Mouse (Mus musculus): ENCODE data around the gene D430042O09Rik. TPM values are rescaled to one million over a fixed set of nuclear protein-coding genes. Genes with fewer than 3 reads are reported as not detected.

Gene D430042O09Rik
- polyA plus RNA-seq, 1 experiment from 2014 or later = 7.9 TPM

DNA sequence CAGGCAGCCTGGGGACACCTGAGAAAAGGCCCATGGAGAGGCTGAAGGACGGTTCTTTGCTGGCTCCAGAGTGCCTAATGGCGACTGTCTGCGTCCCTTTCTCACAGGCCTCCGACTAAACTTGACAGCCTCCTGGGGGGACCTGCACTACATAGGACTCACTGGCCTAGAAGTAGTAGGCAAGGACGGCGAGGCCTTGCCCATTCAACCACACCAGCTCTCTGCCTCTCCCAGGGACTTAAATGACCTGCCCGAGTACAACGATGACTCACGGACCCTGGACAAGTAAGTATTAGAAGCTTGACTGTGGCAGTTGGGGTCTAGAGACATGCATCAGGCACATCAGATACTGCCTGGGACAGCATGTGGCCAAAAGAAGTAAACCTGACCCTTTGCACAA lies 152.7 kb downstream of the D430042O09Rik start:
- no peak for ATAC-seq (replicated peaks; ENCODE audit: extremely low read depth, insufficient read depth, low FRiP score)
- WGBS = 68% methylated on average over 9 of the region's 9 CpGs
- Histone ChIP-seq H3K36me3 (ENCODE audit: control insufficient read depth, insufficient read depth) (no peaks in the 10 kb centered on the region), H3K27ac (ENCODE audit: low read length) (peak overlapping the region; percentile 4; the same call in 1 of the 2 replicates), H3K4me3 (ENCODE audit: low read length) (no peak overlapping the region), H3K4me2 (ENCODE audit: low read depth, low read length) (no peak overlapping the region), H3K9ac (ENCODE audit: low read length) (no peak overlapping the region), H3K4me1 (ENCODE audit: control insufficient read depth, insufficient read depth, low read length) (peaks cover 11% of the 10 kb centered on the region), H3K9me3 (replicated peaks; ENCODE audit: control insufficient read depth, low read length) (no peaks in the 10 kb centered on the region), H3K27me3 (ENCODE audit: control insufficient read depth, insufficient read depth, low read length) (no peaks in the 10 kb centered on the region)

DNA sequence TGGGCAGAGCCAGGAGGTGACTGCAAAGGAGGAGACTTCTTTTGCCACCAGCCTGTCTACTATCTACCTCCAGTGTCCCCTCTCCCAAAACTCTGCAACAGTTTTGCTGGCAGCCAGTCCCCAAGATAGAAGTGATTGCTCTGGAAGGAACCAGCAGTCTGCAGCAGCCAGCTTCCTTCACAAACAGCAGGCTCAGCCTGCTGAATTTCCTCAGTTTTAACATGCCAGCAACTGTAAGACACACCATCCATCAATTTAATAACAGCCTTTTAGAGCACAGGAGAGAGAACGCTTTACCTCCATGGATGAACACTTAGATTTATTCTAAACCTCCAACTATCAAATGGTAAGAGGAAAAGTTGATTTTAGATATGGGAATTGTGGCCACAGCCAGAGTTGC lies 156.3 kb downstream of the D430042O09Rik start:
- H3K4me1 ChIP-seq (ENCODE audit: control insufficient read depth, insufficient read depth, low read length) = peaks cover 11% of the 10 kb centered on the region
- 78% methylated on average over 1 of the region's 1 CpGs for WGBS

DNA sequence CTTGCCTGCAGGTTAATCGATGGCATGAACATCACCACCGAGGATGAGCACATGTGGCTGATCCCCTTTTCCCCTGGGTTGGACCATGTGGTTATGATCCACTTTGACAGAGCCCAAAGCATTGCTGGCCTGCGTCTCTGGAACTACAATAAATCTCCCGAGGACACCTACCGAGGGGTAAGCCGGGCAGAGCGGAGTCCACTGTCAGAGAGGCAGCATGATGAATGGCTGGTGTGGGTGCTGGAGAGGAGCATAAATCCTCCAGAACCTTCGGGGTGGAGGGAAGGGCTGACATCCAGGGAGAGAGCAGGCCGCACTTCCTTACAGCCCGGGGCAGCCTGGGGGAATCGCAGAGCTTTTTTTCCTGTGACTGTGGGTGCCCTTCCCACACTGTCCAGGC lies 157.5 kb downstream of the D430042O09Rik start:
- no peak overlapping the region for H3K9ac ChIP-seq (ENCODE audit: low read length)
- WGBS = 78% methylated on average over 11 of the region's 11 CpGs
- no peaks in the 10 kb centered on the region for H3K9me3 ChIP-seq (replicated peaks; ENCODE audit: control insufficient read depth, low read length)
- no peak for ATAC-seq (replicated peaks; ENCODE audit: extremely low read depth, insufficient read depth, low FRiP score)
- H3K27ac ChIP-seq (ENCODE audit: low read length) = no peak overlapping the region
- H3K4me2 ChIP-seq (ENCODE audit: low read depth, low read length) = no peak overlapping the region
- no peaks in the 10 kb centered on the region for H3K27me3 ChIP-seq (ENCODE audit: control insufficient read depth, insufficient read depth, low read length)
- H3K4me3 ChIP-seq (ENCODE audit: low read length) = no peak overlapping the region
- H3K4me1 ChIP-seq (ENCODE audit: control insufficient read depth, insufficient read depth, low read length) = peaks cover 6% of the 10 kb centered on the region; the same call in 1 of the 2 replicates
- peaks cover 7% of the 10 kb centered on the region; the same call in 1 of the 2 replicates for H3K36me3 ChIP-seq (ENCODE audit: control insufficient read depth, insufficient read depth)

More for the DNA sequence above, 156.3 kb downstream of the D430042O09Rik start:
- H3K4me3 ChIP-seq (ENCODE audit: low read length) = no peak overlapping the region
- no peak for ATAC-seq (replicated peaks; ENCODE audit: extremely low read depth, insufficient read depth, low FRiP score)
- peaks cover 7% of the 10 kb centered on the region; the same call in 1 of the 2 replicates for H3K36me3 ChIP-seq (ENCODE audit: control insufficient read depth, insufficient read depth)
- H3K27me3 ChIP-seq (ENCODE audit: control insufficient read depth, insufficient read depth, low read length) = no peaks in the 10 kb centered on the region
- H3K27ac ChIP-seq (ENCODE audit: low read length) = no peak overlapping the region
- no peak overlapping the region for H3K9ac ChIP-seq (ENCODE audit: low read length)
- H3K4me2 ChIP-seq (ENCODE audit: low read depth, low read length) = no peak overlapping the region
- no peaks in the 10 kb centered on the region for H3K9me3 ChIP-seq (replicated peaks; ENCODE audit: control insufficient read depth, low read length)

DNA sequence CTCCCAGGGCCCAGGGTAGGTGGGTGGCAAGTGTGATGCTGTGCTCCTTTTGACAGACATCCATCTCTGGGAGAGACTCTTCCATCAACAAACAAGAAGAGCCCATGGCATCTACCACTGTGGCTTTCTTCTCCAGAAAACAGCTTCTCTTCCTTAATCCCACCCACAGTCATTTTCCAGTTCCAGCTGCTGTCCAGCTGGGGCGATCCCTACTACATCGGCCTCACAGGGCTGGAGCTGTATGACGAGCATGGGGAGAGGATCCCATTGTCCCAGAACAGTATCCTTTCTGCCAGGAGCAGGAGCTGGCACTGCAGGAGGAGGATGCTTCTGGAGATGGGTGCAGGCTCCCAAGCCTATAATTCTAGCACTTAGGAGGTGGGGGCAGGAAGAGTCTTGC lies 160.9 kb downstream of the D430042O09Rik start:
- Histone ChIP-seq H3K27me3 (ENCODE audit: control insufficient read depth, insufficient read depth, low read length) (no peaks in the 10 kb centered on the region), H3K4me2 (ENCODE audit: low read depth, low read length) (no peak overlapping the region), H3K27ac (ENCODE audit: low read length) (no peak overlapping the region), H3K4me1 (ENCODE audit: control insufficient read depth, insufficient read depth, low read length) (peaks cover 10% of the 10 kb centered on the region), H3K9ac (ENCODE audit: low read length) (no peak overlapping the region), H3K36me3 (ENCODE audit: control insufficient read depth, insufficient read depth) (peaks cover 7% of the 10 kb centered on the region; the same call in 1 of the 2 replicates), H3K9me3 (replicated peaks; ENCODE audit: control insufficient read depth, low read length) (no peaks in the 10 kb centered on the region), H3K4me3 (ENCODE audit: low read length) (no peak overlapping the region)
- 87% methylated on average over 3 of the region's 3 CpGs for WGBS
- no peak for ATAC-seq (replicated peaks; ENCODE audit: extremely low read depth, insufficient read depth, low FRiP score)

DNA sequence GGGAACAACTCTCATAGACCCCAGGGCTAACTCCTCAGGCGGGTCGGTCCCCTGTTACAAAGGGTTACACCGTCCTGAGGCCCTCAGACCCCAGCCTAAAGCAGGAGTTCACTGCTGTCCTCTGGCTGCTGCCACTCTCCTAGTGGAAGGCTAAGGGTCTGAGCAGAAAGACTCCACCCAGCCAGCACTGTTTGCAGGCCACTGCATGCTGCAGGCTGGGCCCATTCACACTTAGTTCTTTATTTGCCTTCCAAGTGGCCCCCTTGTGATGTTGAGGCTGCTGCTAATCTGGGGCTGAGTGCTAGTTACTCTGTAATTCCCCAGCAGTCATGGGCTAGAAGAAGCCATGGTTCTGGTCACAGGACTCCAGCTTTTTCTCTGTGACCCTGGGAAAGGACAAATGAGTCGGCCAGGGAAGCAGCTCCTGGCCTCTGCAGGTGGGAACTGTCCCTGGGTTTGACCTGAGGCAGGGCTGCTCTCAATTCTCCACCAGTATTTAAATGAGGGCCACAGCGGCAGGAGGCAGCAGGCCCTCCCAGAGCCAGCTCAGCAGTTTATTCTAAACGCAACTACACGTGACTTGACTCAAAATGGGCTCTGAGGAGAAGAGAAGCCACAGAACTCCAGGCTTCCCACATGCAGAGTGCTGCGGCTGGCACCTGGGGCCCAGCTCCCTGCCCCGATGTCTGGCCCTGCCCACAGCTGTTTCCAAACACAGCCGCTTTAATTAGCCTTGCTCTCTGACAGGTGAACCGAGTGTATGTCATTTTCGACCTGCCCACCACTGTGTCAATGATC lies 163.9 kb downstream of the D430042O09Rik start:
- no peaks in the 10 kb centered on the region for H3K27me3 ChIP-seq (ENCODE audit: control insufficient read depth, insufficient read depth, low read length)
- peak overlapping the region; percentile 41; the same call in 1 of the 2 replicates for H3K27ac ChIP-seq (ENCODE audit: low read length)
- 37% methylated on average over 12 of the region's 12 CpGs for WGBS
- H3K4me1 ChIP-seq (ENCODE audit: control insufficient read depth, insufficient read depth, low read length) = peaks cover 23% of the 10 kb centered on the region
- ATAC-seq (replicated peaks; ENCODE audit: extremely low read depth, insufficient read depth, low FRiP score) = no peak
- no peak overlapping the region for H3K4me3 ChIP-seq (ENCODE audit: low read length)
- no peak overlapping the region for H3K4me2 ChIP-seq (ENCODE audit: low read depth, low read length)
- H3K9me3 ChIP-seq (replicated peaks; ENCODE audit: control insufficient read depth, low read length) = no peaks in the 10 kb centered on the region
- 0 out of 2 replicates have a peak, but pooled peaks cover 3% of the 10 kb centered on the region for H3K36me3 ChIP-seq (ENCODE audit: control insufficient read depth, insufficient read depth)
- peak overlapping the region; percentile 19; the same call in 1 of the 2 replicates for H3K9ac ChIP-seq (ENCODE audit: low read length)

DNA sequence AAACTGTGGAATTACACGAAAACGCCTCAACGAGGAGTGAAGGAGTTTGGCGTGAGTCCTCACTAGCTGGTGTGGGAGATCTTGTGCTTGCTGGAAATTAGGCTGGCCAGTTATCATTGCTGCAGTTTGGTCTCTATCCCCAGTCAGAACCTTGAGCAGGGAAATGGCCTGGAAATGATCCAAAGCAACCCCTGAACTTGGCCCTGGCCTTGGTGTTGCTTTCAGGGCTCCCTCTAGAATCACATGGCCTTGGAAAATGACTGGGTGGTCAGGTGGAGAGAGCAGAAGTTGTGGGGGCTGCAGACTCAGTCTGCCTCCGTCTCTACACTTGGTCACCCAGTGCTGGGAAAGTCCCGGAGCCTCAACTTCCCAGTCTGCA lies 164.5 kb downstream of the D430042O09Rik start:
- Histone ChIP-seq H3K9ac (ENCODE audit: low read length) (peak overlapping the region; percentile 19; the same call in 1 of the 2 replicates), H3K4me2 (ENCODE audit: low read depth, low read length) (no peak overlapping the region), H3K27ac (ENCODE audit: low read length) (no peak overlapping the region), H3K27me3 (ENCODE audit: control insufficient read depth, insufficient read depth, low read length) (no peaks in the 10 kb centered on the region), H3K9me3 (replicated peaks; ENCODE audit: control insufficient read depth, low read length) (no peaks in the 10 kb centered on the region), H3K4me1 (ENCODE audit: control insufficient read depth, insufficient read depth, low read length) (peaks cover 23% of the 10 kb centered on the region), H3K4me3 (ENCODE audit: low read length) (no peak overlapping the region), H3K36me3 (ENCODE audit: control insufficient read depth, insufficient read depth) (0 out of 2 replicates have a peak, but pooled peaks cover 3% of the 10 kb centered on the region)
- ATAC-seq (replicated peaks; ENCODE audit: extremely low read depth, insufficient read depth, low FRiP score) = no peak
- 73% methylated on average over 6 of the region's 6 CpGs for WGBS

DNA sequence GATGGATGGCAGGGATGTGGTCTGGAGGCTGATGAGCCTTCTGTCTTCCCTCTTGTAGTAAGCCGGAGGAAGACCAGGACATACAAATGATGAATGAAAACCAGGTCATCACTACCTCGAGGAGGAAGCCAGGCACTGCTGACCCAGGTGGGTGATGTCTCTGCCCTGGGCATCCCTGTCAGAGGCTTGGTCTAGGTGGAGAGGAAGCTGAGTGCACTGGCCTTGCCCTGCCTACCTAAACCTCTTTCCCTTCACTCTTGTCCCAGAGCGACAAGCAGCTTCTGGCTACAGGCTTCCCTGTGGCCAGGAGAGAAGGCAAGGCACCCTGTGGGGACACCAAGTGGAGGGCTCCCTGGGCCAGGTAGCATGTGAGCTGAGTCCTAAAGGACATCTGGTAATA lies 165.2 kb downstream of the D430042O09Rik start:
- H3K4me2 ChIP-seq (ENCODE audit: low read depth, low read length) = no peak overlapping the region
- H3K27me3 ChIP-seq (ENCODE audit: control insufficient read depth, insufficient read depth, low read length) = no peaks in the 10 kb centered on the region
- no peak for ATAC-seq (replicated peaks; ENCODE audit: extremely low read depth, insufficient read depth, low FRiP score)
- H3K36me3 ChIP-seq (ENCODE audit: control insufficient read depth, insufficient read depth) = 0 out of 2 replicates have a peak, but pooled peaks cover 3% of the 10 kb centered on the region
- no peak overlapping the region for H3K4me3 ChIP-seq (ENCODE audit: low read length)
- no peaks in the 10 kb centered on the region for H3K9me3 ChIP-seq (replicated peaks; ENCODE audit: control insufficient read depth, low read length)
- WGBS = 80% methylated on average over 3 of the region's 3 CpGs
- peaks cover 23% of the 10 kb centered on the region for H3K4me1 ChIP-seq (ENCODE audit: control insufficient read depth, insufficient read depth, low read length)
- H3K27ac ChIP-seq (ENCODE audit: low read length) = no peak overlapping the region
- no peak overlapping the region for H3K9ac ChIP-seq (ENCODE audit: low read length)

DNA sequence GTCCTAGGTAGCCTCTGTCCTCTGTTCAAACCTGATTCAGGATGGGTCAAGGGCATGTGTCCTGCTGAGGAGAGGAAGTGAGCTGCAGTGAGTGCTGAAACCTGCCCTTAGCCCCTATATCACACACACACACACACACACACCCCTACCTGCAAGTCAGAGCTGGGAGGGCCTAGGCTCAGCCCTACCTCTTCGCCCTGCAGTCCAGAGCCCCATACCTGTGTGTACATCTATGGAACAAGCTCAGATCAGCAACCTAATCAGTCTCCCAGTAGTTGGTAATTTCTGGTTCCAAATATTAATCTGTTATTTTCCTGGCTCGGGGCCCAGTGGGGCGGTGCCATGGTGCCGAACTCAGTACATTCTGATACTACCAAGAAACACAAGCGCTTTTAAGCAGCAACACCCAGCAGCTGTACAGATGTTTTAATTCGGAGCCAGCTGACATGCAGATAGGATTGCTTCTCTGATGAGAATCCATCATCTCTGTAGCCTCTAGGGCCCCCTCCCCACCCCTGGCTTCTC lies 166.3 kb downstream of the D430042O09Rik start:
- no peak for ATAC-seq (replicated peaks; ENCODE audit: extremely low read depth, insufficient read depth, low FRiP score)
- Histone ChIP-seq H3K36me3 (ENCODE audit: control insufficient read depth, insufficient read depth) (no peaks in the 10 kb centered on the region), H3K9ac (ENCODE audit: low read length) (no peak overlapping the region), H3K9me3 (replicated peaks; ENCODE audit: control insufficient read depth, low read length) (no peaks in the 10 kb centered on the region), H3K27ac (ENCODE audit: low read length) (no peak overlapping the region), H3K4me2 (ENCODE audit: low read depth, low read length) (no peak overlapping the region), H3K4me1 (ENCODE audit: control insufficient read depth, insufficient read depth, low read length) (peaks cover 23% of the 10 kb centered on the region), H3K27me3 (ENCODE audit: control insufficient read depth, insufficient read depth, low read length) (no peaks in the 10 kb centered on the region), H3K4me3 (ENCODE audit: low read length) (no peak overlapping the region)
- 69% methylated on average over 6 of the region's 6 CpGs for WGBS

DNA sequence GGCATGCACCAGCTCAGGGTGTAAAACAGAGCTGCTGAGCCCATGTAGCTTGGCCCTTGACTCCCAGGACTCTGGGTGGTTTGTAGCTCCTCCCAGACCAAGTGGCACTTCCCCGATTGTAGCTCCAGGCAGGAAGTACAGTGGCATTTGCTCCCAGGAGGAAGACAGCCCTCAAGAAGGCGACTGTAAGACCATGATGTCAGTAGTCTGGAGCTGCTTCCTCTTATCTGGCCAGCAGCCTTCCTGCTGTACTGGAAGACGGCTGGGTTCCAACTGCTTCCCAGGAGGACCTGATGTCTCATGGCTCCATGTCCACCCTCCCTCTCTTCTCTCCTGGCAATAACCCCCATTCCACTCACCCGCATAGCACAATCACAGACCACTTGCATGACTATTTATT lies 170.4 kb downstream of the D430042O09Rik start:
- Histone ChIP-seq H3K4me2 (ENCODE audit: low read depth, low read length) (no peak overlapping the region), H3K27me3 (ENCODE audit: control insufficient read depth, insufficient read depth, low read length) (no peaks in the 10 kb centered on the region), H3K9ac (ENCODE audit: low read length) (no peak overlapping the region), H3K4me3 (ENCODE audit: low read length) (no peak overlapping the region), H3K36me3 (ENCODE audit: control insufficient read depth, insufficient read depth) (no peaks in the 10 kb centered on the region), H3K4me1 (ENCODE audit: control insufficient read depth, insufficient read depth, low read length) (peaks cover 13% of the 10 kb centered on the region), H3K27ac (ENCODE audit: low read length) (no peak overlapping the region), H3K9me3 (replicated peaks; ENCODE audit: control insufficient read depth, low read length) (no peaks in the 10 kb centered on the region)
- ATAC-seq (replicated peaks; ENCODE audit: extremely low read depth, insufficient read depth, low FRiP score) = no peak
- 42% methylated on average over 4 of the region's 4 CpGs for whole genome bisulfite sequencing

Data from heart, embryonic 16.5 days (tissue).